Mouse (Mus musculus) retina, embryonic 14.5 days (tissue): ENCODE measurements around the gene Klb.
"Not testable (repeated sequence)": the region's sequence is repeated elsewhere in the genome, so short reads cannot be mapped to it uniquely, and the experiment has no call there.

ENCODE experiments used
- DNase-seq: peaks from one replicate; pipeline ENCODE4 v3.0.0-alpha.2; 2015; ENCODE audit warnings: low spot score

Gene Klb

GRCm38 (mm10) chr5:65348168-65348567 lies at the start of gene Klb:
Klb (plus strand) TSS chr5:65348314.
- DNase-seq, result peak; percentile 5

GRCm38 (mm10) chr5:65299623-65300022 lies 48.5 kb upstream of the Klb start:
- DNase-seq, result not testable (repeated sequence)

GRCm38 (mm10) chr5:65300121-65300520 lies 48.0 kb upstream of the Klb start:
- DNase-seq, result no peak

- no peak for DNase-seq
These were observed 42.6 kb upstream of the Klb start for GRCm38 (mm10) chr5:65305516-65305915.

- DNase-seq, result no peak
These were observed 39.9 kb upstream of the Klb start for GRCm38 (mm10) chr5:65308208-65308607.

- no peak for DNase-seq
These were observed 39.2 kb upstream of the Klb start for GRCm38 (mm10) chr5:65308866-65309265.

GRCm38 (mm10) chr5:65319176-65319575 lies 28.9 kb upstream of the Klb start:
- DNase-seq, result no peak

- no peak for DNase-seq
These were observed 25.9 kb upstream of the Klb start for GRCm38 (mm10) chr5:65322165-65322564.

GRCm38 (mm10) chr5:65324271-65324670 lies 23.8 kb upstream of the Klb start:
- no peak for DNase-seq

- no peak for DNase-seq
These were observed 23.3 kb upstream of the Klb start for GRCm38 (mm10) chr5:65324758-65325355.

GRCm38 (mm10) chr5:65326212-65326611 lies 21.9 kb upstream of the Klb start:
- no peak for DNase-seq

GRCm38 (mm10) chr5:65329971-65330370 lies 18.1 kb upstream of the Klb start:
- no peak for DNase-seq

GRCm38 (mm10) chr5:65334788-65335187 lies 13.3 kb upstream of the Klb start:
- DNase-seq, result no peak

- peak; percentile 88 for DNase-seq
These were observed 12.6 kb upstream of the Klb start, which contains the start of gene Rfc1 for GRCm38 (mm10) chr5:65335298-65336074. Rfc1 (minus strand) TSS chr5:65335670.

- DNase-seq, result no peak
These were observed 12.1 kb upstream of the Klb start for GRCm38 (mm10) chr5:65336075-65336355.

GRCm38 (mm10) chr5:65338394-65338793 lies 9.7 kb upstream of the Klb start:
- DNase-seq, result no peak

GRCm38 (mm10) chr5:65340167-65340566 lies 7.9 kb upstream of the Klb start:
- DNase-seq, result no peak

GRCm38 (mm10) chr5:65350508-65350907 lies 2.4 kb downstream of the Klb start:
- no peak for DNase-seq

- no peak for DNase-seq
These were observed 6.0 kb downstream of the Klb start for GRCm38 (mm10) chr5:65354097-65354496.

- peak; percentile 6 for DNase-seq
These were observed 6.9 kb downstream of the Klb start for GRCm38 (mm10) chr5:65354985-65355384.

GRCm38 (mm10) chr5:65356851-65357250 lies 8.7 kb downstream of the Klb start:
- DNase-seq, result no peak

- DNase-seq, result no peak
These were observed 9.7 kb downstream of the Klb start for GRCm38 (mm10) chr5:65357771-65358170.

GRCm38 (mm10) chr5:65367837-65368236 lies 19.7 kb downstream of the Klb start:
- no peak for DNase-seq

GRCm38 (mm10) chr5:65371551-65371950 lies 23.4 kb downstream of the Klb start:
- DNase-seq, result no peak
